Mouse (Mus musculus): Measurements from ENCODE around the gene Klhl32.
A peak's percentile ranks its signal among the peaks of the same experiment; 100 is the strongest.
"Not testable (repeated sequence)": the region's sequence is repeated elsewhere in the genome, so short reads cannot be mapped to it uniquely, and the experiment has no call there.

Klhl32 gene

GRCm38 (mm10) chr4:24850401-24851325 is at the start of gene Klhl32:
Gene Klhl32, minus strand, starts transcription at chr4:24851124.
- DNase-seq (ENCODE audit: low read depth) = no peak

DNA sequence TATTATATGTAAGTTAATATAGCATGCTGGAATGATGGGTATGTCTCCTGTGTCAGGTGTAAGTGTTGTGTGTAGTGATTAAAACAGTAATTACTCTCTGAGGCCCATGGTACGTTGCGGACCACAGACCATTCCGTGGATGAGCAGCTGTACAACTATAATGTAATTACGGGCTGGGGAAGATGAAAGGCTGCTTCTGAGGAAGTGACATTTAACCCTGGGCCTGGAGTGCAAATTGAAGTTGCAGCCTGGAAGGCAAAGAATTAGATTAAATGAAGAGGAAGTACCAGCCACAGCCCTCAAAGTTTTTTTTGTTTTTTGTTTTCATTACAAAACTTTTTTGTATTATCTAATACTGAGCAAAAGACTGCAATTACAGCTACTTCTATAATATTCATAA is 48.2 kb upstream of the Klhl32 start:
- no peak for DNase-seq (ENCODE audit: low read depth)

- DNase-seq (ENCODE audit: low read depth) = no peak
Observed at GRCm38 (mm10) chr4:24898636-24899035, 47.7 kb upstream of the Klhl32 start.

DNA sequence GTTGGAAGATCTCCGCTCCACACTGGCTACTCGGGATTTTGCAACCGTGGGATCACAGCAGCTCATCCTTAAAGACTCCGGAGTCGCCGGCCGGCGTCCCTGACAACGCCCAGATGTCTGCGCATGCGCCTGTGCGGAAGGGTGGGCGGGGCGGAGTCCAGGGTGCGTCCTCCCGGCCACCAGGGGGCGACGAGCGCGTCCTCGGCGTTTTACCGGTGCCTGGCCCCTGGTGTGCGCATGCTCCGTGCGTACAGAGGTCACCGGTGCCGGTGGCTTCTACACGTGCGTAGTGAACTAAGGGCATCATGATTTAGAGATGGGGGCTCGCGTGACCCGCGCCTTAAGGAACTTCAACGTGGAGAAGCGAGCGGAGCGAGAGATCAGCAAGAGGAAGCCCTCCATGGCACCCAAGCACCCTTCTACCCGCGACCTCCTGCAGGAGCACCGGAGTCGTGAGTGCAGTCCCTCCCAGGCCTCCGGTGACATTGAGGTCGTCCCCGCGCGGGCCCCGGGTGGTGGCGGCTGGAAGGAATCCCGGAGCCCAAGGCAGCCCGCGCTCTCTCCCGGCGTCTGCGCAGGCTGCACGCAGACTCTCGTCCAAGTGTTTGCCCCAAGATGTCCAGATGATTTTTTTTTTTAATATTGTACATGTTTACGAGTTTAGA is 47.1 kb upstream of the Klhl32 start, which contains the start of gene Ndufaf4:
Gene Ndufaf4, plus strand, starts transcription at position 233 of the 665 bp plus-strand sequence.
- DNase-seq (ENCODE audit: low read depth) = peak; percentile 87

DNA sequence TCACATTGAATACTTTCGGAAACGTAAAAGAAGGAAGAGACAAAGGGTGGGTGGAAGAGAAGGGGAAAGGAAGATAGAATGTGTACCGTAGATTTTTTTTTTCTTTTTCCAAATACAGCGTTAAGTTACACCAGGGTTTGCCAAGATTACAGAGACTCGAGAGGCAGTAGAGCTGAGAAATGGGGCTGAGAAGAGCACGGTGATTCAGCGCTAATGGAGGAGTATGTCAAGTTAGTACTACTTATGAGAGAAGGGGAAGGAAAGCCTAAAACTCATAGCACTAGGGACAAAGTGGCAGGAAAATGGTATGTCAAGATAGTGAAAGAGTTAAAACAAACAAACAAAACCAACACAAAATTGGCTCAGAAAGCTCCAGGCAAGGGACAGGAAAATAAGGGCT is 46.4 kb upstream of the Klhl32 start:
- peak; percentile 25 for DNase-seq (ENCODE audit: low read depth)

DNA sequence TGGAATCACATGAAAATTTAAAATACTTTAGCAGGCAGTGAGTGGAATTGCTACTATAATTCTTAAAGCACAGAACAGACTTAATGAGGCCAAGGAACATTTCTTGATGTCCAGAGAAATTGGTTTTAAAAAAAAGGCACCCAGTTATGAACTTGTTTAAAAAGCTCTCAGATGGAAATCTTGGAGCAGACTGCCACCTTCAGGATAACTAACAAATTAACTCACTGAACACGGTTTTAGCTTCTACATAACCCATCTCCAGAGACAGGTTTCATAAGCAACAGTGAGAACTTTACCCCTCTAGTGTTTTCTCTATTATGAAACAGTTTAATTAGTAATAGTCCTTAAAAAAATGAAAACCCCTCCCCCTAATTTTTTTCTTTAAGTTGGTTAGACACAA is 45.9 kb upstream of the Klhl32 start:
- DNase-seq (ENCODE audit: low read depth) = peak; percentile 46

GRCm38 (mm10) chr4:24894625-24895024 is 43.7 kb upstream of the Klhl32 start:
- no peak for DNase-seq (ENCODE audit: low read depth)

DNA sequence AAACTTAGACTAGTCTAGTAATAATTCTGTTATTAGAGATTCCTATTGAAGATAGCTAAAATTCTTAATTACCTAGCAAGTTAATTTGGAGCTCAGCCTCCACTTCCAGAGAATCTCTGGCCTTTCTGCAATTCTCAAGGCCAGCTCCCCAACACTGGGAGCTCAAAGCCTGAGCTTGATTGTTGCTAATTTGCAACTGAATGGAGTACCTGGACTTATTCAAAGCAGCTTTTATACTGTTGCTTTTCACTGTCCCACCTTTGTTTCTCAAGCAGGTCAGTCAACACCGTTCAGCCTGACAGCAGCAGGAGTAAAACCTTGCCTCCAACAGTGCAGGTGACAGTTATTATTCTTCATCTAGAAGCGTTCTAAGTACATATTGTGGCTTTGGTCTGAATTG is 41.4 kb upstream of the Klhl32 start:
- not testable (repeated sequence) for DNase-seq (ENCODE audit: low read depth)

DNA sequence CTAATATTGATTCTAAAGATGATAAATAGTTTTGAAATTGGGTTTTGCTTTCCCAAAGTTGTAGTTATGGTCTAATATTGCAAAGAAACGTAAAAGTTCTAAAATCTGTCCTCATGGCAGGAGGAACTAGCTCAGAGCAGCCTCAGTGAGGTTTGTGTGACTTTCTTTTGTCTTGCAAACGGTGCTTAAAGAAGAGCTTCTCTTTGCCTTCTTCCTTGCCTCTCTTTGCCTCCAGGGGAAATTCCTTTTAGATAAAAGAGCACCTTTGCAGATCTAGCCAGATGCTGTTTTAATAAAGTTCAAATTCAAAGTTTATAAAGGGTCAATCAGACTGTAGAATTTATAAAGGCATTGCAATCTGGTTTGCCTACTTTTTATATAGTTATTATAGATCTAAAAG is 38.5 kb upstream of the Klhl32 start:
- not testable (repeated sequence) for DNase-seq (ENCODE audit: low read depth)

DNA sequence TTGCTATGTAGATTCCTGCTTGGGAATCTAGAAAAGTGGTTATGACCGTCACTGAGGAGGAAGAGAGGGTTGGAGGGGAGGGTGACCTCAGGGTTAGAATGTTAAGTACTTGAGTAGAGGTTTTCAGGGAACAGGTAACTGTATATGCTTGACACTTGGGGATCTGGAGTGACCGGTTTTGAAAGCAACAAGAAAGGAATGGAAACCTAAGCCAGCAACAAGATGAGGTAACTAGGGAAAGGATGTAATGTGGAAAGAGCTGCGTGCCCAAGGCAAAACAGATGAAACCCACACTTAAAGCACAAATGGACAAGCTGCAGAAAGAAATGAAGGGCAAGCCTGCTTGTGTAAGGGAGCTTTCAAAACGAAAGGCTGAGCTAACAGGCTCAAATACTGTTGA is 18.3 kb upstream of the Klhl32 start:
- DNase-seq (ENCODE audit: low read depth) = no peak

DNA sequence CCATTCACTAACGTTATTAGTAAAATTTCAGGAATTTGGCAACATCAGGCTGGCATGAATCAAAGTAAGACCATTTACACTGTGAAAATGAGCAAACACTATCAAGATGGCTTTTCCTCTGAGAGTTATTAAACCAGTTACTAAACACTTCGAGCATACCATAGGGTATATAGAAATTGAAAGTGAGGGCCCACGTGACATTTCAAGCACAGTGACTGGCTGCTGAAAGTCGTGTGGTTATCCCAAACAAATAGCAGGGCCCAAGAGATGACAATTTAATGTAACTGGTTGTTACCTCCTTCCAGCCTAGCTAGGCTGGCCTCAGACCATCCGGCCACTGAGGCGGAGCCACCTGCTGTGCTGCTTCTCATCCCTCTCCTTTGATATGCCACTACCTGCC is 14.8 kb upstream of the Klhl32 start:
- DNase-seq (ENCODE audit: low read depth) = no peak

DNA sequence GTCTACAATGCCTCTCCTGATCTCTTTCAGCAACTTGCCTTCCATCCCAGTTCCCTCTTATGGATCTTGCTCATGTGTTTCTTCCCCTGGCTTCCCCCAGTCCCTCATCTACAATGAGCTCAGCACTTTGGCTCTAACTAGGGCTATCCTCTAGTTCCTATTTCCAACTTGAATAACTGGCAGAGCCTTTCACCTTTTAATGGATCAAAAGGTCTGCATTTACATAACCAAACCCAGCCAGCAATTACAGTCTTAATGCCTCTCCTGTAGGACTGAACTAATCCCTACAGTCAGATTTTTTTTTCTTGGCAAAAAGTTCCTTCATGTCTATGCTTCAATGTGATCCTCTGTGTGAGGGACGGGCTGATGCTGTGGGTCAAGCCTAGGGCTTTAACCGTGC is 3.5 kb downstream of the Klhl32 start:
- DNase-seq (ENCODE audit: low read depth) = no peak

GRCm38 (mm10) chr4:24845546-24845945 is 5.4 kb downstream of the Klhl32 start:
- DNase-seq (ENCODE audit: low read depth) = no peak

DNA sequence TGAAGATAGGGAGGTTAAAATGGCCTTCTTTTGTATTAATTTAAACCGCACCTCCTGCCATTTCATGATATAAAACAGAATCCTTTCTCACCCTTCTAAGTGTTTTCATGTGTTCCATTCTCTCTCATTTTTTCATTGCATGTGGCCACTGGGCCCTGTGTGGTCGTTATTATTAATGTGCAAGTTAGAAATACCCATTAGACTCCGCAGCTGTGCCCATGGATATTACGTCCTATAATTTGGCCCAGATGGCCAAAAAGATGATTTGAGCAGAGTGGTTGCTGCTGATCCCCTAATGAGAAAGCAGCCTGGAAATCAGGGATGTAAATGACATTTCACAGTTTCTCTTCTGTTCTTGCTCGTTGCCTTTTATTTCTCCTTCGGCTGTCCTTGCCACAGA is 12.4 kb downstream of the Klhl32 start:
- no peak for DNase-seq (ENCODE audit: low read depth)

DNA sequence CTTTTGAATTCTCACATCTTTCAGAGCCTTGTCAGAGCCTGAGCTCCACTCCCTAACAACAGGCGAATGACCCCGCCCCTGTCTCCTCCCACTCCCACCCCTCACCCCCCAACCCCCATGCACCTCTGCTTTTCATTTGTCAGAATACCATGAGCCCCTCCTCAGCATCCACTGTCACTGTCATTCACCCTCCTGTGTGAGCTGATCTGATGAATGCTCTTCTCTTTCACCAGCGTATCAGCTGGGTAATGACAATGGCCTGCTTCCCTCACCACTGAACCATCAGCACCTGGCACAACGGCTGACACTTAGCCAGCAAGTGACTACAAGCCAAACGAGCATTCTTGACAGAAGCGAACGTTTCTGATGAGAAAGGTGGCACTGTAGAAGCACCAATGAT is 15.4 kb downstream of the Klhl32 start:
- no peak for DNase-seq (ENCODE audit: low read depth)

DNA sequence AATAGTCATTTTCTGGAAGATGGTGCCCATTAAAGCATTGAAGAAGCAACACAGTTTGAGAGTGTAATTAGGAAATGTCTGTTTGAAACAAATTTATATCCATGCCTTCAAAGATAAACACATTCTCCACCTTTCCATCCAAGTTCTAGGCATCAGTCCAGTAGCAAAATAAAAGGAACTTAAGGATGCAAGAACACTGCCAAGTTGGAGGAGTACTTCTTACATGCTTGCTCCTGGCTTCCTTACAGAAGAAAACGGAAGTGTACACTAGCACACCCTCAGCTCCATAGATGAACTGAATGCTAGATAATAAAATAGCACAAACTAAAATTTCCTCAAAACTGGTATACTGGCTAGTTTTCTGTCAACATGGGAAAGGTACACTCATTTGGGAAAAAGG is 42.6 kb downstream of the Klhl32 start:
- no peak for DNase-seq (ENCODE audit: low read depth)

DNA sequence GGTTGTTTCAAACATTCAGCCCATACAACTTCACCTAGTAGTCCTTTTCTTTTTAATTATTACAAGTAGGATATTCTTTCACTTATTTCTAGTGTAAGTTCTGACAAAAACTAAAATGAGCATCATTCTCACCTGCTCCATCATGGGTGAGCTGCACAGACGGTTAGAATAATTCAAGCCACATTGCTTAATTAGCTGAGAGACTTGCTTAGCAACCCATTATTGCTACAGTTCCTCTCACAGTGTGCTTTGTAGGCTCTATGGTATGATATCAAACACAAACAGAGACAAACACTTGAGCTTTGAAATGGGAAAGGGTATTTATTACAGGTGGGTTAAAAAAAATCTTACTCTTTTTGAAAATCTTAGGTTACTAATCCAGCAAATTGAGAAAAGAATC is 49.0 kb downstream of the Klhl32 start:
- DNase-seq (ENCODE audit: low read depth) = no peak

DNA sequence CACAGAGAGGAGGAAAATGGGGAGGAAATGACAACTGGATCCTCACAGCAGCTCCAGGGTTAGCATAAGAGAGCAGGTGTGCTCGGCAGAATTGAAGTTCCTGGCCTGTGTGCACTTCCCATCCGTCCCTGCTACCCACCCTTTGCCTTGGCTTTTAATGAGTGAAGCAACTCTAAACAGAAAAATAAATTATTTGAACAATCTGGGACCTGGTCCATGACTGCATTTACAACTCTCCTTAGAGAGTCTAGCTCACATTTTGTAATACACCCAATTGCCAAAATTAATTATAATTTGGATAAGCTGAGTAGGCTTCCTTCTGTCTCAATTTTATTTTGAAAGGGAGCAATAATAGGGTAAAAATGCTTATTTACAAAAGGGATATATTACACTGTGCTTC is 49.6 kb downstream of the Klhl32 start:
- DNase-seq (ENCODE audit: low read depth) = no peak

GRCm38 (mm10) chr4:24800345-24800936 is 50.5 kb downstream of the Klhl32 start:
- DNase-seq (ENCODE audit: low read depth) = no peak

DNA sequence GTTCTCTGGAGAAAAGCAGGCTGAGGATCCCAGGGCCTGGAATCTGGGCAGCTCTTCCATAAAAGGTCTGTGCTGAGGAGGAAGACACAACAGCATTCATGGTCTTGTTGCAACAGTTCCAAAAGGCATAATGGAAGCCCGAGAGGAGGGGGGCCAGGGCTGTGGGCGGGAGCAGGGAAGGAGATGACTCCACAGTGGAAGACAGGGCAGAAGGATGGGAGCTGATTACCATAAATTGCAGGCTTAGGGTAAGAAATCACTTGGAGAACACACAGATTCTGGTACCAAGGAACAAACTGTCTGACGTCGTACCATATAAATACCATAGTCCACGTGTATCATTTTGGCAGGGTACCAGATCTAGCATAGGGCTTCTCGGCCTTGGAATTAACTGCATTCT is 51.9 kb downstream of the Klhl32 start:
- DNase-seq (ENCODE audit: low read depth) = no peak

DNA sequence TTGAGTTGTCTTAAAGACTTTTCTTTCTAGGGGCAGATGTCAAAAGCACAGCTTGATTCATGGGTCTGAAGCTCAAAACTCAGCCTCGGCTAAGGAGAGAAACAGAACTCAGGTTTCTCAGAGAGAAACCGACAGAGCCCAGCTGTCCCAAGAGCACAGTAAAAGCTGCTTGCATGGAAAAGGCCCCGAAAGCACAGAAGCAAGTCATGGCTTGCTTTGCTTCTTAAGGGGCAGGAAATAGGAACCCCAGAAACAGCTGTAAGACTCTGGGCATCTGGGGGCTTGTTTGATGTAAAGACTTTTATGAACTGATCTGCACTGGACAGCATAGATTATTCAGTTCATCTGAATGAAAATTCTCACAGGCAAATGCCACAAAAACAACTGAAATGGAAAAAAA is 53.1 kb downstream of the Klhl32 start:
- DNase-seq (ENCODE audit: low read depth) = no peak

- no peak for DNase-seq (ENCODE audit: low read depth)
Observed at GRCm38 (mm10) chr4:24797280-24797679, 53.6 kb downstream of the Klhl32 start.

DNA sequence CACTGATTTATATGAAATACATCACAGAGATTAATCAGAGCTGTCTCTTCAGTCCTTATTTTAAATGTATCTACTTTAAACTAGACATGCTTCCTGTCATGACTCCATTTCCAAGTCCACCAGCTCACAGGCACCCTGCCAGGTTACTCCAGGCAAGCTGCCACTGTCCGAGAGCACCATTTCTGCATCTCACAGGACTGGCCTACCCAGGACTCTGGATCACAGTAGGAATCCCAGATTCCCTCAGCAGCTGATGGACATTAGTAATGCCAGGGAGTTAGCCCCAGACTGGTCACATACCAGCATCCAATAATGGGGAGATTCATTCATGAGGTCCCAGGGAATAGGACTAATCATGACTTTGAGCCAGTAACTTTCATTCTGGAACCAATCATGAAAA is 54.7 kb downstream of the Klhl32 start:
- DNase-seq (ENCODE audit: low read depth) = no peak

Data from c-Kit-positive CD71-positive TER-119-negative erythroid progenitor cells, embryonic 14.5 days (primary cell).